Mouse (Mus musculus): ENCODE measurements around the gene C1s1. TPM values are rescaled to one million over a fixed set of nuclear protein-coding genes. Genes with fewer than 3 reads are reported as not detected.
"Not testable (repeated sequence)": the region's sequence is repeated elsewhere in the genome, so short reads cannot be mapped to it uniquely, and the experiment has no call there.

C1s1 gene
- polyA plus RNA-seq, 1 experiment from 2014 or later, result 130 TPM

DNA sequence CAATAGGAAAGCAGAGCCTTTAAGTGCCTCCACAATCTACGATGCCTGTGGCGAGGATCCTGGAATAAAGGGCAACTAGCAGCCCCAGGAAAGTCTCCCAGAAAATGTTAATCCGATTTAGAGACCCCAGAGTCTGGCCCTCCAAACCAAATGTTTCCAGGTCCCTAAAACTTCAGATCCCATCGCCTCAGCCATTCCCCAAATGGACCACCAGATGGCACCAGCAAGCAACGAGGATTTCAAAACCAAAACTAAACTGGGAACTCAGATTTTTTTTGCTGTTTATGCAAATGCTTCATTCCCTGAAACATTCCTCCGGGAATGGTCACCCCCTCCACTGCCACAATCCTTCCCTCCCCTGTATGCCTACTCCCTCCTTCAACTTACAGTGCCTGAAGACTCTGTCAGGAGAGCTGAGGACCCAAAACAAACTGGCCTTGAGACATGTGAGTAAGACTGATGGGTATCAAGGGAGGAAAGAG is 29.8 kb downstream of the C1s1 start, which contains the start of gene C1ra:
Gene C1ra (plus strand): TSS at position 51 of the 482 bp plus-strand sequence.
- WGBS (ENCODE audit: insufficient replicate concordance), result 6% methylated on average over 6 of the region's 6 CpGs
- Histone ChIP-seq H3K4me2 (ENCODE audit: low read depth, low read length) (peak within 1 kb of the TSS; percentile 64), H3K36me3 (replicated peaks; ENCODE audit: insufficient read depth, low read length) (no peaks in the 10 kb centered on the region), H3K9ac (replicated peaks) (peak within 1 kb of the TSS; percentile 55), H3K4me1 (ENCODE audit: insufficient read depth) (peaks cover 9% of the 10 kb centered on the region; the same call in 1 of the 2 replicates), H3K27me3 (ENCODE audit: insufficient read depth, low read length) (no peaks in the 10 kb centered on the region), H3K4me3 (ENCODE audit: low read depth, low read length) (peak within 1 kb of the TSS; percentile 49), H3K9me3 (ENCODE audit: low read length) (no peaks in the 10 kb centered on the region), H3K27ac (ENCODE audit: low read depth) (peak within 1 kb of the TSS; percentile 40; the same call in 1 of the 2 replicates)
- ATAC-seq (0 out of 2 replicates have a peak, but pooled peaks have one; percentile 19), DNase-seq (peak; percentile 53)
- no peak for TF ChIP-seq EP300 (IDR thresholded peaks at IDR 0.05; ENCODE audit: low read depth)
- peak; percentile 81 for TF ChIP-seq CTCF (IDR thresholded peaks at IDR 0.05; ENCODE audit: low read depth)

DNA sequence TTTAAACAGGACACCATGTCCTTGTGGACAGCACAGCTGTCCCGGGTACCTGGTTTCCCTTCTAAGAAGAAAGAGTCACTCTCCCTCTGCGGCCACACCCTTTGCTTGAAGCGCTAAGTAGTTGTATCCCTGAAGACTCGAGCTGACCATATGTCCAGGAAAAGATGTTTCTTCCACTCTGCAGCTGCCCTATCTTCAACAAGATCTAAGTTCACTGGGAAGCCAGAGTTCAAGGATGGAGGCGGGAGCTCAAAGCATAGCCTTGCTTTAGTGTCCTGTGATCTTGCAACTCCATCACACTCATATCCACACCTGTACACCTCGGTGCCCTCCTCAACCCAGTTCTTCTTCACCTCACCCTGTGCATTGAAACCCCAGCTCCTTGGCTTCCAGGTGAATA is 30.2 kb downstream of the C1s1 start:
- Histone ChIP-seq H3K27me3 (ENCODE audit: insufficient read depth, low read length) (no peaks in the 10 kb centered on the region), H3K4me2 (ENCODE audit: low read depth, low read length) (peak overlapping the region; percentile 64), H3K9me3 (ENCODE audit: low read length) (no peaks in the 10 kb centered on the region), H3K4me1 (ENCODE audit: insufficient read depth) (peaks cover 9% of the 10 kb centered on the region; the same call in 1 of the 2 replicates), H3K36me3 (replicated peaks; ENCODE audit: insufficient read depth, low read length) (no peaks in the 10 kb centered on the region), H3K4me3 (ENCODE audit: low read depth, low read length) (no peak overlapping the region), H3K9ac (replicated peaks) (no peak overlapping the region), H3K27ac (ENCODE audit: low read depth) (no peak overlapping the region)
- DNase-seq (no peak), ATAC-seq (no peak)
- WGBS (ENCODE audit: insufficient replicate concordance), result 54% methylated on average over 6 of the region's 6 CpGs
- no peak for TF ChIP-seq EP300 (IDR thresholded peaks at IDR 0.05; ENCODE audit: low read depth)
- TF ChIP-seq CTCF (IDR thresholded peaks at IDR 0.05; ENCODE audit: low read depth), result no peak

DNA sequence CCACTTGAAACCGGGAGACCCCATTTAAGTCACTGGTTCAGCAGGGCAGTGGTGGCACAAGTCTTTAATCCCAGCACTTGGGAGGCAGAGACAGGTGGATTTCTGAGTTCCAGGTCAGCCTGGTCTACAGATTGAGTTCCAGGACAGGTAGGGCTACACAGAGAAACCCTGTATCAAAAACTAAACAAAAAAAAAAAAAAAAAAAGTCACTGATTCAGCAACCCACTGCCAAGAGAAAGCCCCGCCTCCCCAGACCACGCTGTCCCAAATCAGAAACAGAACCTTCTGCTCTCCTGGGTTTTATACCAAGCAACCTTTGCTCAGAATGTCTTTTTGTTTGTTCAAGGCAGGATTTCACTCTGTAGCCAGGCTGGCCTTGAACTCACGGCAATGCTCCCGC is 33.0 kb downstream of the C1s1 start:
- not testable (repeated sequence) for ATAC-seq; H3K9me3 ChIP-seq (ENCODE audit: low read length); H3K27me3 ChIP-seq (ENCODE audit: insufficient read depth, low read length); H3K4me2 ChIP-seq (ENCODE audit: low read depth, low read length); DNase-seq; H3K36me3 ChIP-seq (replicated peaks; ENCODE audit: insufficient read depth, low read length); H3K4me3 ChIP-seq (ENCODE audit: low read depth, low read length); H3K27ac ChIP-seq (ENCODE audit: low read depth); H3K9ac ChIP-seq (replicated peaks)
- WGBS (ENCODE audit: insufficient replicate concordance), result 65% methylated on average over 5 of the region's 5 CpGs
- peaks cover 16% of the 10 kb centered on the region for H3K4me1 ChIP-seq (ENCODE audit: insufficient read depth)

GRCm38 (mm10) chr6:124508292-124508691 is 33.9 kb downstream of the C1s1 start:
- Histone ChIP-seq H3K27me3 (ENCODE audit: insufficient read depth, low read length) (no peaks in the 10 kb centered on the region), H3K9me3 (ENCODE audit: low read length) (no peaks in the 10 kb centered on the region), H3K36me3 (replicated peaks; ENCODE audit: insufficient read depth, low read length) (no peaks in the 10 kb centered on the region; the same call in 1 of the 2 replicates), H3K4me1 (ENCODE audit: insufficient read depth) (peaks cover 19% of the 10 kb centered on the region), H3K4me3 (ENCODE audit: low read depth, low read length) (no peak overlapping the region), H3K27ac (ENCODE audit: low read depth) (no peak overlapping the region), H3K9ac (replicated peaks) (no peak overlapping the region), H3K4me2 (ENCODE audit: low read depth, low read length) (no peak overlapping the region)
- DNase-seq, result no peak
- ATAC-seq, result no peak
- WGBS (ENCODE audit: insufficient replicate concordance), result 65% methylated on average over 10 of the region's 10 CpGs
- TF ChIP-seq CTCF (IDR thresholded peaks at IDR 0.05; ENCODE audit: low read depth) (no peak), EP300 (IDR thresholded peaks at IDR 0.05; ENCODE audit: low read depth) (no peak)

- Histone ChIP-seq H3K9me3 (ENCODE audit: low read length) (no peaks in the 10 kb centered on the region), H3K27ac (ENCODE audit: low read depth) (no peak overlapping the region), H3K9ac (replicated peaks) (no peak overlapping the region), H3K4me3 (ENCODE audit: low read depth, low read length) (no peak overlapping the region), H3K36me3 (replicated peaks; ENCODE audit: insufficient read depth, low read length) (no peaks in the 10 kb centered on the region; the same call in 1 of the 2 replicates), H3K4me1 (ENCODE audit: insufficient read depth) (peaks cover 18% of the 10 kb centered on the region), H3K4me2 (ENCODE audit: low read depth, low read length) (no peak overlapping the region), H3K27me3 (ENCODE audit: insufficient read depth, low read length) (no peaks in the 10 kb centered on the region)
- ATAC-seq (no peak), DNase-seq (no peak)
- TF ChIP-seq CTCF (IDR thresholded peaks at IDR 0.05; ENCODE audit: low read depth) (no peak), EP300 (IDR thresholded peaks at IDR 0.05; ENCODE audit: low read depth) (no peak)
- 71% methylated on average over 6 of the region's 6 CpGs for WGBS (ENCODE audit: insufficient replicate concordance)
These were observed 35.2 kb downstream of the C1s1 start for GRCm38 (mm10) chr6:124506991-124507390.

GRCm38 (mm10) chr6:124505028-124505427 is 37.1 kb downstream of the C1s1 start:
- TF ChIP-seq EP300 (IDR thresholded peaks at IDR 0.05; ENCODE audit: low read depth), result no peak
- no peak for TF ChIP-seq CTCF (IDR thresholded peaks at IDR 0.05; ENCODE audit: low read depth)
- no peaks in the 10 kb centered on the region for H3K9me3 ChIP-seq (ENCODE audit: low read length)
- H3K27ac ChIP-seq (ENCODE audit: low read depth), result peak overlapping the region; percentile 74
- peak overlapping the region; percentile 33; the same call in 1 of the 2 replicates for H3K4me2 ChIP-seq (ENCODE audit: low read depth, low read length)
- ATAC-seq, result peak; percentile 35; the same call in 1 of the 2 replicates
- no peak overlapping the region for H3K9ac ChIP-seq (replicated peaks)
- H3K27me3 ChIP-seq (ENCODE audit: insufficient read depth, low read length), result no peaks in the 10 kb centered on the region
- no peaks in the 10 kb centered on the region; the same call in 1 of the 2 replicates for H3K36me3 ChIP-seq (replicated peaks; ENCODE audit: insufficient read depth, low read length)
- peak; percentile 50 for DNase-seq
- WGBS (ENCODE audit: insufficient replicate concordance), result 31% methylated on average over 4 of the region's 4 CpGs
- no peak overlapping the region for H3K4me3 ChIP-seq (ENCODE audit: low read depth, low read length)
- peaks cover 21% of the 10 kb centered on the region for H3K4me1 ChIP-seq (ENCODE audit: insufficient read depth)
